Mouse (Mus musculus): Measurements from ENCODE around the gene AU040320.

DNA sequence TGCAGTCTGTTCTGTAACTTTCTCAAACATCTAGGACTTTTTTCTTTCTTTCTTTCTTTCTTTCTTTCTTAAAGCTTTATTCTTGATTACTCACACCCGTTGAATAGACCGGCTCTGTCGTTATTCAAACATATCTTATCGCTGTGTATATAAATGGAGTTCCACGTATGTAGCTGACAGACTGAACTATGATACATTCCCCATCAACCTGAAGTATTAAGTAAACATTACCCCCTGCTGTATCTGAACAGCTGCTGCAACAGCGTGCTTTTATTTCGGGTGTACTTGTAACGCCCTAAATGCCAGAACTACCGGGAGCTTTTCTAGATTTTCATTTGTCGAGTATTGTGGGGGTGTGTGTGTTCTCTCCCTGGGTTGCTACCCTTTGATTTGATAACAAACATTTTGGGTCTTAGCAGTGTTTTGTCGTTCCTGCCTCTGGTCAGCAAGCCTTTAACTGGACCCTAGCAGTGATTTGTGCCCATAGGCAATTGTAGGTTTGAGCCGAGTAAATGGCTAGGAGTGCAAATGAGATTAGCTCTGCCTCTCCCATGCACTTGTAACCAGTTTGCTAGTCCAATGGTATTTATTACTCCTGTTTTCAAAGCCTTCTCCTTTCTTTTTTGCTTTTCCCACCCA is 1.5 kb downstream of the AU040320 start:
- TF ChIP-seq JUND (conservative IDR thresholded peaks at IDR 0.05; ENCODE audit: low read depth, low read length), result no peak
- no peak for TF ChIP-seq POLR2A (IDR thresholded peaks at IDR 0.05; ENCODE audit: low read depth, low read length)
- TF ChIP-seq CTCF (conservative IDR thresholded peaks at IDR 0.05 in 1 of 2, IDR thresholded peaks at IDR 0.05 in 1 of 2; ENCODE audit: low read depth in 2 of 2, low read length in 2 of 2), result no peak
- TF ChIP-seq MAFK (IDR thresholded peaks at IDR 0.05; ENCODE audit: insufficient replicate concordance, low read length), result no peak
- TF ChIP-seq MAX (IDR thresholded peaks at IDR 0.05; ENCODE audit: low read length), result no peak
- no peak for TF ChIP-seq KAT2A (IDR thresholded peaks at IDR 0.05; ENCODE audit: insufficient replicate concordance, low read length)
- TF ChIP-seq SIN3A (IDR thresholded peaks at IDR 0.05; ENCODE audit: low read length), result no peak
- TF ChIP-seq USF1 (IDR thresholded peaks at IDR 0.05; ENCODE audit: low read depth, low read length), result no peak
- TF ChIP-seq PAX5 (IDR thresholded peaks at IDR 0.05; ENCODE audit: low read length), result no peak
- TF ChIP-seq TBP (conservative IDR thresholded peaks at IDR 0.05; ENCODE audit: low read depth, low read length), result no peak
- no peak for TF ChIP-seq HCFC1 (IDR thresholded peaks at IDR 0.05; ENCODE audit: low read depth, low read length)
- no peak for TF ChIP-seq EP300 (IDR thresholded peaks at IDR 0.05; ENCODE audit: low read length)
- TF ChIP-seq ETS1 (conservative IDR thresholded peaks at IDR 0.05; ENCODE audit: low read depth, low read length), result no peak
